Mouse (Mus musculus) brown adipose tissue, adult 24 weeks (tissue): ENCODE measurements around the gene Grn. TPM values are rescaled to one million over a fixed set of nuclear protein-coding genes. Genes with fewer than 3 reads are reported as not detected.

Experiments
- H3K27ac ChIP-seq: fragments of 200-500 bp; replicated peaks from 2 replicates; pipeline ENCODE4 v1.5.1; 2012; ENCODE audit warnings: low read depth, mild to moderate bottlenecking, low read length
- H3K4me1 ChIP-seq: fragments of 200-500 bp; 2 replicates; pipeline ENCODE4 v1.6.1; 2012; ENCODE audit warnings: low read length, mixed read lengths; ENCODE audit not compliant: control insufficient read depth, insufficient read depth, insufficient read length
- H3K4me3 ChIP-seq: fragments of 200-500 bp; 2 replicates; pipeline ENCODE4 v1.5.1; 2012; ENCODE audit warnings: low read depth, mild to moderate bottlenecking, low read length, moderate library complexity; ENCODE audit not compliant: insufficient read depth
- polyA plus RNA-seq: library from polyadenylated mRNA; stranded (reverse); fragments of >200 nt; gene quantifications from 2 replicates; pipeline ENCODE4 v1.2.4, GENCODE M21; 2012; ENCODE audit not compliant: missing spikeins, insufficient read depth, insufficient read length

Grn gene
- polyA plus RNA-seq, 1 experiment, result 78.8 TPM

GRCm38 (mm10) chr11:102396263-102396662, 33.9 kb upstream of the Grn start:
- Histone ChIP-seq H3K27ac (no peak overlapping the region), H3K4me1 (peaks cover 4% of the 10 kb centered on the region), H3K4me3 (no peak overlapping the region)

GRCm38 (mm10) chr11:102396671-102397141, 33.4 kb upstream of the Grn start:
- H3K27ac ChIP-seq, result no peak overlapping the region
- H3K4me3 ChIP-seq, result no peak overlapping the region
- peaks cover 4% of the 10 kb centered on the region for H3K4me1 ChIP-seq

GRCm38 (mm10) chr11:102398007-102398825, 31.9 kb upstream of the Grn start:
- peaks cover 4% of the 10 kb centered on the region for H3K4me1 ChIP-seq
- H3K4me3 ChIP-seq, result no peak overlapping the region
- H3K27ac ChIP-seq, result no peak overlapping the region

GRCm38 (mm10) chr11:102399107-102399506, 31.0 kb upstream of the Grn start:
- no peaks in the 10 kb centered on the region for H3K4me1 ChIP-seq
- H3K27ac ChIP-seq, result no peak overlapping the region
- H3K4me3 ChIP-seq, result no peak overlapping the region

GRCm38 (mm10) chr11:102399610-102400072, 30.5 kb upstream of the Grn start:
- H3K4me3 ChIP-seq, result no peak overlapping the region
- no peak overlapping the region for H3K27ac ChIP-seq

GRCm38 (mm10) chr11:102400513-102401084, 29.5 kb upstream of the Grn start:
- no peak overlapping the region for H3K27ac ChIP-seq
- no peak overlapping the region for H3K4me3 ChIP-seq
- no peaks in the 10 kb centered on the region for H3K4me1 ChIP-seq

More at GRCm38 (mm10) chr11:102399610-102400072, 30.5 kb upstream of the Grn start:
- no peaks in the 10 kb centered on the region for H3K4me1 ChIP-seq

- Histone ChIP-seq H3K4me1 (peaks cover 4% of the 10 kb centered on the region; the same call in 1 of the 2 replicates), H3K27ac (no peak overlapping the region), H3K4me3 (no peak overlapping the region)
Measured at GRCm38 (mm10) chr11:102401898-102402500, 28.1 kb upstream of the Grn start.

GRCm38 (mm10) chr11:102403657-102404056, 26.5 kb upstream of the Grn start:
- no peak overlapping the region for H3K27ac ChIP-seq

GRCm38 (mm10) chr11:102404161-102405010, 25.7 kb upstream of the Grn start:
- Histone ChIP-seq H3K27ac (no peak overlapping the region), H3K4me1 (peaks cover 4% of the 10 kb centered on the region; the same call in 1 of the 2 replicates), H3K4me3 (no peak overlapping the region)

More at GRCm38 (mm10) chr11:102403657-102404056, 26.5 kb upstream of the Grn start:
- Histone ChIP-seq H3K4me1 (peaks cover 4% of the 10 kb centered on the region; the same call in 1 of the 2 replicates), H3K4me3 (no peak overlapping the region)

GRCm38 (mm10) chr11:102405544-102406285, 24.4 kb upstream of the Grn start:
- Histone ChIP-seq H3K4me3 (peak overlapping the region; percentile 73), H3K27ac (peak overlapping the region; percentile 92), H3K4me1 (peaks cover 4% of the 10 kb centered on the region; the same call in 1 of the 2 replicates)

GRCm38 (mm10) chr11:102406401-102406800, 23.7 kb upstream of the Grn start:
- H3K4me3 ChIP-seq, result peak overlapping the region; percentile 73
- peaks cover 4% of the 10 kb centered on the region; the same call in 1 of the 2 replicates for H3K4me1 ChIP-seq
- peak overlapping the region; percentile 92 for H3K27ac ChIP-seq

GRCm38 (mm10) chr11:102406900-102407833, 22.9 kb upstream of the Grn start:
- Histone ChIP-seq H3K4me3 (peak overlapping the region; percentile 73), H3K4me1 (peaks cover 4% of the 10 kb centered on the region; the same call in 1 of the 2 replicates), H3K27ac (peak overlapping the region; percentile 94)

GRCm38 (mm10) chr11:102407834-102408215, 22.3 kb upstream of the Grn start, which contains the start of gene Slc25a39:
TSS of gene Slc25a39 (minus strand) at chr11:102407946.
- Histone ChIP-seq H3K4me1 (peaks cover 4% of the 10 kb centered on the region; the same call in 1 of the 2 replicates), H3K4me3 (peak within 1 kb of the TSS; percentile 73), H3K27ac (peak within 1 kb of the TSS; percentile 94)
